Mouse (Mus musculus): ENCODE data around the gene Abca4. TPM values are rescaled to one million over a fixed set of nuclear protein-coding genes. Genes with fewer than 3 reads are reported as not detected.

Abca4 gene
- polyA plus RNA-seq, 1 experiment from 2014 or later: 1.5 TPM

DNA sequence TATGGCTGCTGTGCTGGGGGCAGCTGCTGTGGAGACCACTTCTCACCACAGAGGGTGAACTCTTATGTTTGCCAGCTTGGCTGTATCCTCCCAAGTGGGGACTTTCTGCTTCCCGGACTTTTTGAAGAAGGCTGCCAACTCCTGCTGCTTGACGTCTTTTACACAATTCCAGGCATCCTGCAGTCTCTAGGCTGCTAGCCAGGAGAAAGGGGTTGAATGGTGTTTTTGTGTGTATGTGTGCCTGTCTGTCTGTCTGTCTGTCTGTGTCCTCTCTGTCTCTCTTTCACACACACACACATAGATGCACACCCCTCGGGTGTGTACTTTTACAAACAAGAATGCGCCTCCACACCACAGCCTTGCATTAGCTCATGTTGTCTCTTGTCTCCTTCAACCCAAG lies 108.2 kb downstream of the Abca4 start:
- Histone ChIP-seq H3K9ac (ENCODE audit: low read length) (no peak overlapping the region), H3K27me3 (ENCODE audit: control insufficient read depth, insufficient read depth, low read length) (no peaks in the 10 kb centered on the region), H3K9me3 (ENCODE audit: control insufficient read depth, low read length) (no peaks in the 10 kb centered on the region), H3K4me2 (ENCODE audit: low read depth, low read length, severe bottlenecking) (no peak overlapping the region), H3K27ac (ENCODE audit: low read depth, low read length) (no peak overlapping the region), H3K4me1 (replicated peaks; ENCODE audit: control insufficient read depth, insufficient read depth, low read length) (no peaks in the 10 kb centered on the region), H3K4me3 (ENCODE audit: low read depth, low read length) (no peak overlapping the region), H3K36me3 (ENCODE audit: control insufficient read depth, insufficient read depth, low read length) (no peaks in the 10 kb centered on the region)
- DNase-seq (ENCODE audit: low spot score): no peak
- no peak for ATAC-seq (replicated peaks; ENCODE audit: low FRiP score)
- WGBS: 74% methylated on average over 4 of the region's 4 CpGs

DNA sequence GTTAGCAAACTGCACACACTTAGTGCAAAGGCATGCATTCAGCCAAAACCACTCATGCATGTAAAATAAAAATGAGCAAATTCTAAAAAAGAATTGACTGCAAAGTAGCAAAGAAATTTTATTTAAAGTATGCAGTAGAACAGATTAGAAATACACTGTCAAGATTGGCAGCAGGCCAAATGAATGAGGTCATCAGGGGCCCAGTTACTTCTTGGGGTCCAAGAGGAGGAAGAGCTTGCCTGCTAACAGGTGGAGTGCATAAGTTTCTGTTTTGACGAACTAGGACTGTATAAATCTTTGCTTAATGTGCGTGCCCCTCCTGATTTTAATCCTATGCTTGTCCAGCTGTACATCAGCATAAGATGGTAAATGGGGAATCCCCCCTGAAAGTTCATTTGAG lies 109.8 kb downstream of the Abca4 start:
- WGBS: 79% methylated on average over 2 of the region's 2 CpGs
- no peak overlapping the region for H3K27ac ChIP-seq (ENCODE audit: low read depth, low read length)
- H3K9ac ChIP-seq (ENCODE audit: low read length): no peak overlapping the region
- no peak for ATAC-seq (replicated peaks; ENCODE audit: low FRiP score)
- H3K27me3 ChIP-seq (ENCODE audit: control insufficient read depth, insufficient read depth, low read length): no peaks in the 10 kb centered on the region
- no peak overlapping the region for H3K4me3 ChIP-seq (ENCODE audit: low read depth, low read length)
- no peak for DNase-seq (ENCODE audit: low spot score)
- H3K36me3 ChIP-seq (ENCODE audit: control insufficient read depth, insufficient read depth, low read length): no peaks in the 10 kb centered on the region
- no peaks in the 10 kb centered on the region for H3K9me3 ChIP-seq (ENCODE audit: control insufficient read depth, low read length)
- H3K4me1 ChIP-seq (replicated peaks; ENCODE audit: control insufficient read depth, insufficient read depth, low read length): no peaks in the 10 kb centered on the region
- H3K4me2 ChIP-seq (ENCODE audit: low read depth, low read length, severe bottlenecking): no peak overlapping the region

DNA sequence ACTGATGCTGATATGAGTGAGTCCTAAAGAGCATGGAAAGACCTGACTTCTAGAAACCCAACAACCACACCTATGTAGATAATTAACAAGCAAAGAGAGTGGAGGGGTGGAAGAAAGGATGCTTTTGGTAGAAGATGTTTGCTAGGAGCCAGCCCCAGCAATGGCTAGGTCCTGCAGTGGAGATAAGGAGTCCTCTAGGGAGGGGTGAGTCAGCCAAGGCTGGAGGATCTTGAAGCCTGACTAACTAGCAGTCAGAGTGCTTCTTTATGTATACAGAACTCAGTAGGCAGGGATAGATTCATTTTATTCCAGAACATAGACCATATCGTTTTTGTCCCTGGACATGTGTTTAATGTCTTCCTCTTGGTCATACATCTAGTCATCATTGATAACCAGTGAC lies 115.2 kb downstream of the Abca4 start:
- H3K36me3 ChIP-seq (ENCODE audit: control insufficient read depth, insufficient read depth, low read length): no peaks in the 10 kb centered on the region
- H3K9me3 ChIP-seq (ENCODE audit: control insufficient read depth, low read length): no peaks in the 10 kb centered on the region
- no peak overlapping the region for H3K4me3 ChIP-seq (ENCODE audit: low read depth, low read length)
- H3K27me3 ChIP-seq (ENCODE audit: control insufficient read depth, insufficient read depth, low read length): no peaks in the 10 kb centered on the region
- no peak for ATAC-seq (replicated peaks; ENCODE audit: low FRiP score)
- H3K4me2 ChIP-seq (ENCODE audit: low read depth, low read length, severe bottlenecking): no peak overlapping the region
- no peak overlapping the region for H3K9ac ChIP-seq (ENCODE audit: low read length)
- no peaks in the 10 kb centered on the region for H3K4me1 ChIP-seq (replicated peaks; ENCODE audit: control insufficient read depth, insufficient read depth, low read length)
- DNase-seq (ENCODE audit: low spot score): no peak
- WGBS: 92% methylated on average over 1 of the region's 1 CpGs
- no peak overlapping the region for H3K27ac ChIP-seq (ENCODE audit: low read depth, low read length)

GRCm38 (mm10) chr3:122169616-122170178 lies 125.5 kb downstream of the Abca4 start:
- DNase-seq (ENCODE audit: low spot score): peak; percentile 78
- Histone ChIP-seq H3K4me1 (replicated peaks; ENCODE audit: control insufficient read depth, insufficient read depth, low read length) (0 out of 2 replicates have a peak, but pooled peaks cover 3% of the 10 kb centered on the region), H3K9me3 (ENCODE audit: control insufficient read depth, low read length) (no peaks in the 10 kb centered on the region), H3K9ac (ENCODE audit: low read length) (no peak overlapping the region), H3K4me2 (ENCODE audit: low read depth, low read length, severe bottlenecking) (no peak overlapping the region), H3K4me3 (ENCODE audit: low read depth, low read length) (no peak overlapping the region), H3K36me3 (ENCODE audit: control insufficient read depth, insufficient read depth, low read length) (no peaks in the 10 kb centered on the region), H3K27ac (ENCODE audit: low read depth, low read length) (no peak overlapping the region), H3K27me3 (ENCODE audit: control insufficient read depth, insufficient read depth, low read length) (no peaks in the 10 kb centered on the region)
- 46% methylated on average over 10 of the region's 10 CpGs for WGBS
- 0 out of 2 replicates have a peak, but pooled peaks have one; percentile 4 for ATAC-seq (replicated peaks; ENCODE audit: low FRiP score)

- Histone ChIP-seq H3K27ac (ENCODE audit: low read depth, low read length) (no peak overlapping the region), H3K4me3 (ENCODE audit: low read depth, low read length) (no peak overlapping the region), H3K36me3 (ENCODE audit: control insufficient read depth, insufficient read depth, low read length) (no peaks in the 10 kb centered on the region), H3K27me3 (ENCODE audit: control insufficient read depth, insufficient read depth, low read length) (no peaks in the 10 kb centered on the region), H3K4me2 (ENCODE audit: low read depth, low read length, severe bottlenecking) (no peak overlapping the region), H3K9me3 (ENCODE audit: control insufficient read depth, low read length) (no peaks in the 10 kb centered on the region), H3K9ac (ENCODE audit: low read length) (no peak overlapping the region), H3K4me1 (replicated peaks; ENCODE audit: control insufficient read depth, insufficient read depth, low read length) (0 out of 2 replicates have a peak, but pooled peaks cover 3% of the 10 kb centered on the region)
- ATAC-seq (replicated peaks; ENCODE audit: low FRiP score) (no peak), DNase-seq (ENCODE audit: low spot score) (no peak)
- 83% methylated on average over 10 of the region's 10 CpGs for WGBS
These were observed 126.5 kb downstream of the Abca4 start for GRCm38 (mm10) chr3:122170621-122171309.

GRCm38 (mm10) chr3:122173526-122174150 lies 129.4 kb downstream of the Abca4 start:
- ATAC-seq (replicated peaks; ENCODE audit: low FRiP score): 0 out of 2 replicates have a peak, but pooled peaks have one; percentile 47
- WGBS: 33% methylated on average over 15 of the region's 15 CpGs
- 0 out of 2 replicates have a peak, but pooled peaks cover 3% of the 10 kb centered on the region for H3K4me1 ChIP-seq (replicated peaks; ENCODE audit: control insufficient read depth, insufficient read depth, low read length)

GRCm38 (mm10) chr3:122176018-122176417 lies 131.8 kb downstream of the Abca4 start:
- Histone ChIP-seq H3K27ac (ENCODE audit: low read depth, low read length) (no peak overlapping the region), H3K36me3 (ENCODE audit: control insufficient read depth, insufficient read depth, low read length) (no peaks in the 10 kb centered on the region), H3K4me3 (ENCODE audit: low read depth, low read length) (no peak overlapping the region), H3K9ac (ENCODE audit: low read length) (no peak overlapping the region), H3K27me3 (ENCODE audit: control insufficient read depth, insufficient read depth, low read length) (no peaks in the 10 kb centered on the region), H3K4me2 (ENCODE audit: low read depth, low read length, severe bottlenecking) (no peak overlapping the region), H3K4me1 (replicated peaks; ENCODE audit: control insufficient read depth, insufficient read depth, low read length) (0 out of 2 replicates have a peak, but pooled peaks cover 3% of the 10 kb centered on the region), H3K9me3 (ENCODE audit: control insufficient read depth, low read length) (no peaks in the 10 kb centered on the region)
- no peak for ATAC-seq (replicated peaks; ENCODE audit: low FRiP score)
- WGBS: 78% methylated on average over 6 of the region's 6 CpGs
- no peak for DNase-seq (ENCODE audit: low spot score)

More at GRCm38 (mm10) chr3:122173526-122174150, 129.4 kb downstream of the Abca4 start:
- H3K9me3 ChIP-seq (ENCODE audit: control insufficient read depth, low read length): no peaks in the 10 kb centered on the region
- DNase-seq (ENCODE audit: low spot score): no peak
- H3K36me3 ChIP-seq (ENCODE audit: control insufficient read depth, insufficient read depth, low read length): no peaks in the 10 kb centered on the region
- no peak overlapping the region for H3K27ac ChIP-seq (ENCODE audit: low read depth, low read length)
- H3K4me2 ChIP-seq (ENCODE audit: low read depth, low read length, severe bottlenecking): no peak overlapping the region
- no peak overlapping the region for H3K9ac ChIP-seq (ENCODE audit: low read length)
- H3K4me3 ChIP-seq (ENCODE audit: low read depth, low read length): no peak overlapping the region
- no peaks in the 10 kb centered on the region for H3K27me3 ChIP-seq (ENCODE audit: control insufficient read depth, insufficient read depth, low read length)

- Histone ChIP-seq H3K9ac (ENCODE audit: low read length) (no peak overlapping the region), H3K4me3 (ENCODE audit: low read depth, low read length) (no peak overlapping the region), H3K9me3 (ENCODE audit: control insufficient read depth, low read length) (no peaks in the 10 kb centered on the region), H3K27me3 (ENCODE audit: control insufficient read depth, insufficient read depth, low read length) (no peaks in the 10 kb centered on the region), H3K4me1 (replicated peaks; ENCODE audit: control insufficient read depth, insufficient read depth, low read length) (0 out of 2 replicates have a peak, but pooled peaks cover 3% of the 10 kb centered on the region), H3K36me3 (ENCODE audit: control insufficient read depth, insufficient read depth, low read length) (no peaks in the 10 kb centered on the region), H3K4me2 (ENCODE audit: low read depth, low read length, severe bottlenecking) (no peak overlapping the region), H3K27ac (ENCODE audit: low read depth, low read length) (no peak overlapping the region)
- no peak for ATAC-seq (replicated peaks; ENCODE audit: low FRiP score)
- DNase-seq (ENCODE audit: low spot score): no peak
- WGBS: 87% methylated on average over 8 of the region's 8 CpGs
These were observed 132.6 kb downstream of the Abca4 start for GRCm38 (mm10) chr3:122176706-122177390.
